Mouse (Mus musculus): ENCODE results near the gene Trabd2b. TPM values are rescaled to one million over a fixed set of nuclear protein-coding genes. Genes with fewer than 3 reads are reported as not detected.

Gene Trabd2b
- total RNA-seq, 2 experiments from 2014 or later, result 4.1 to 4.9 TPM

DNA sequence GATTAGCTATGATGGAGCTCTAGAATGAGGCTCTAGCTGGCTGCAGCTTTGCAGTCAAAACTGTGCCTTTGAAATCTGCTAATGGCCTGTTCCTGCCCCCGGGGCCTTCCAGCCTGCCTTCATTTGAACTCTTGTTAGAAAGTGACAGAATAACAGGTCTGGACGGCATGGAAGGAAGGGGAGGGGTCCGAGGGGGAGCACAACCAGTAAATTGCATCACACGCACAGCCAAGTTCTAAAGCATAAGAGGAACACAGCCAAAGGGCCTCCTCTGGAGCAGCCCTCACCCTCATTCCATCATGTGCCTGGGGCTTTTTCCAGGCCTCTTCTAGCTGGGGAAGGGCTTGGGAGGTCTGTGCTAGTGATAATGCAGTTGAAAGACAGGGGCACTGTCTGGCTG is 110.1 kb downstream of the Trabd2b start:
- intact Hi-C loops (cut with DNase I), result loop anchor here (10.0 kb wide), 1 partner anchor 118 kb away; no protein-coding TSS in a partner anchor
- no peak for DNase-seq (ENCODE audit: low spot score in 2 of 2)

DNA sequence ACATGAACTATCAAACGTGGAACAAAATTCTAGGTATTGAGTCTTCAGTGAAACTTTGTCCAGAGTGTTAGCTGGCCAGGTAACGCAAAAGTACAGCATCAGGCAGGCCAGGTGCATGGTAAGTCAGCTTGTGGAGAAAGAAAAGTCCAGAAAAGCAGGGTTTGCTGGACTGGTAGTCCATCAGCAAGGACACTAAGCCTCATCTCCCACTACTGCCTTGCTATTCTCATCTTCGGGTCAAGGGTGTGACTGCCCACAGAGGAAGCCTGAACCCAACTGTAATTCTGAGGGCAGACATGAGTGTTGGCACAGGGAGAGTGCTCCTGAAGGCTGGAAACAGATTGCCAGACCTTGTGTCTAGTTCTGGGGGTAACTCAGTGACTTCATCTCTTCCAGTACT is 111.5 kb downstream of the Trabd2b start:
- intact Hi-C loops (cut with DNase I), result loop anchor here (10.0 kb wide), 1 partner anchor 117 kb away; no protein-coding TSS in a partner anchor

DNA sequence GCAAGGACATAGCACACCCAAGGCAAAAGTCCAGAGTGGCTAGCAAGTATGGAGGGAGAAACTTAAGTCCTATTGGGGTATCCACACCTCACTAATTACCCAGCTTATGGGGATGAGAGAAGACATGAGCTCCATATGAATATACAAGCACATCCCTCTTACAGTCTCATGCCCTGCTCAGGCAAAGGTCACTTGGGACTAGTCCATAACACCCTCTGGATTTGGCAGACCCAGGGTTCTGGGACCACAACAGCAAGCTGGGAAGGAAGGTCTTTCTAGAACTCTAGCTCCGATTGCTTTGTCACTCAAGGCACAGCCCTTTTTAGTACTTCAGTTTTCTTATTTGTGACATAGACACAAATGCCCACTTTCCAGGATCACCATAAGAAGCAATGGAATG is 112.0 kb downstream of the Trabd2b start:
- no peak for DNase-seq (ENCODE audit: low spot score in 2 of 2)
- intact Hi-C loops (cut with DNase I), result loop anchor here (10.0 kb wide), 1 partner anchor 116 kb away; no protein-coding TSS in a partner anchor

More for the DNA sequence above, 111.5 kb downstream of the Trabd2b start:
- DNase-seq (ENCODE audit: low spot score in 2 of 2), result no peak

DNA sequence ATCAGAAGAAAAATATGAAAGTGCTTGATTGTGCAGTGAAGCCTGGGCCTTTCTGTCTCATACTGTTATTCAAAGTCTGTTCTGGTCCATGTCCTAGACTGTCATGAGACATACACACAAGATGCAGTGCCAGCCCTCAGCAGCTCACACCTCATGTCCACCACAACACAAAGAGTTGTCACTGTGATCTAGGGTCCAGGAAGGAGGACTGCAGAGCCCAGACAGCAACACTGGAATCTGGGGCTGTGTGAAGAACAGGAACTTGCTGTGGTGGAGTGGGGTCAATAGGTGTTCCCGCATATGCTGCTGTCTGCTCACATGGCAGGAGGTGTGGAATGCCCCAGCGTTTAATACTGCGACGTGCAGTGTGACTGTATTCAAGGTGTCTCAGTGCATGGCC is 112.8 kb downstream of the Trabd2b start:
- no peak for DNase-seq (ENCODE audit: low spot score in 2 of 2)
- intact Hi-C loops (cut with DNase I), result loop anchor here (10.0 kb wide), 1 partner anchor 115 kb away; no protein-coding TSS in a partner anchor

DNA sequence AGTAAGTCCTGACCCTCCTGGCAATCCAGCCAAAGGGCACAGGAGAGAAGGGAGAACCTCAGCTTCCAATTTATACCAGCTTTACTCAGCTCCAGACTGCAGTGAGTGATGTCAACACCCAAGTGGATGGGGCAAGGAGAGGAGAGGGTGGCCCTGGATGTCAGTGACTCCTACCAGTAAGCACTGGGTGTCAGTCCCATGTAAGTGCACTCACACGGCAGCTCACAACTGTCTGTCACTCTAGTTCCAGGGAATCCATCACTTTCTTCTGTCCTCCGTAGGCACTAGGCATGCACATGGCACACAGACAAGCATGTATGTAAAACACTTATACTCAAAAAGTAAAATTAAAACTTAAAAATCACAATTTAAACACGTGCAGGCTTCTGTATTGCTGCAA is 113.4 kb downstream of the Trabd2b start:
- DNase-seq (ENCODE audit: low spot score in 2 of 2), result no peak

DNA sequence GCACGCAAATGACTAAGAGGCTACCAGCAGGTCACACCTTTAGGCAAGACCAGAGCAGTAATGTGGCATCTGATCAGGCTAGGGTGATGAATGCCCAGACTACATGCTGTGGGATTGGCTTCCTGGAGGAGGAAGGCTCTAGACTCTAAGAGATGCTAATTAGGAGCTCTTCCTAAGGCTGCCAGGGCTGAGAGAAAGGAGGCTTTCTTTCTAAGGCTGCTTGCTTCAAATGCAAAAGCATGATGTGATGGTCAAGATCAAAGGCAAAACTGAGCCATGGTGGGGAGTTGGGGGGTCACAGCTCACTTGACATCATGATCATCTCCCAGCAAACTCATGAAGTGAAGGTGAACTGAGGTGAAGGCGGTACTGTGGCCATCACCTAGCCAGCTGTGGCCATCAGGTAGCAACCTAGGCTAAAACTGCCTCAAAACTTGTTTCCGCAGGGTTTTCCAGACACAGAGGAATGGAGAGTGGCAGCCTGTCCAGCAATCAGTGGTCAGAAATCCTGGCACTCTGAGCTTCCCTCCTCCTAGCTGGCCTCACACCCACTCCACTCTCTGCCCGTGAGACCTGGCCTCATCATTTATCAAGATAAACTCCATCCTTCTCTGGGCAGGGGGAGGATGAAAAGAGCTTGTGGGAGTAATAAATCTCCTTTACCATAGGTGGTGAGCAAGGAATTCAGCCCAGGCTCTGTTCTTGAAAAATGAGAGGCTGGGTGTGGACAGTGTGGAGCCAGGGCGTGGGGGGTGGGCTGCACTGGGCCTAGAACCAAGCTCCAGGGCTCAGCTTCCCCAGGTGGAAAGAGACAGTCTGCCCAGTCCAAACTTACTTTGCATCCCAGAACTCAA is 117.0 kb downstream of the Trabd2b start:
- no peak for DNase-seq (ENCODE audit: low spot score in 2 of 2)

More for the DNA sequence above, 113.4 kb downstream of the Trabd2b start:
- intact Hi-C loops (cut with DNase I), result loop anchor here (10.0 kb wide), 1 partner anchor 115 kb away; no protein-coding TSS in a partner anchor

DNA sequence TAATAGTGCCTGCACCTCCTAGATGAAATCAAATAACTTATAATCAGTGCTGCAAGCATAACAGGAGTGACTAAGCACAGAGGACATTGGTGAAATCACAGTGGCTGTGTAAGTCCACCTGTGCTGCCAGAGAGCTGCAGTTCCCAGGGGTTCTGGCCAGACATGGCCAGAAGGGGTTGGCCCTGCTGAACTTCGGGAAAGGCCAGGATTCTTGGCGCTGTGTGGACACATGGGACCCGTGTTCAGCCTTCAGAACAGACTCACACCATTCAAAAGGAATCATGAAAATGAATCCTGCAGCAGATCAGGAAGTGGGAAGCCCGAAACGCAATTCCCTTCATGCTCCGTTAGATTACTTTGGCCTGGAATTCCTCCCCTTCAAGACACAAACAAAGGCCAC is 125.1 kb downstream of the Trabd2b start:
- DNase-seq (ENCODE audit: low spot score in 2 of 2), result no peak
- intact Hi-C loops (cut with DNase I), result no loop called here

More for the DNA sequence above, 117.0 kb downstream of the Trabd2b start:
- intact Hi-C loops (cut with DNase I), result no loop called here

DNA sequence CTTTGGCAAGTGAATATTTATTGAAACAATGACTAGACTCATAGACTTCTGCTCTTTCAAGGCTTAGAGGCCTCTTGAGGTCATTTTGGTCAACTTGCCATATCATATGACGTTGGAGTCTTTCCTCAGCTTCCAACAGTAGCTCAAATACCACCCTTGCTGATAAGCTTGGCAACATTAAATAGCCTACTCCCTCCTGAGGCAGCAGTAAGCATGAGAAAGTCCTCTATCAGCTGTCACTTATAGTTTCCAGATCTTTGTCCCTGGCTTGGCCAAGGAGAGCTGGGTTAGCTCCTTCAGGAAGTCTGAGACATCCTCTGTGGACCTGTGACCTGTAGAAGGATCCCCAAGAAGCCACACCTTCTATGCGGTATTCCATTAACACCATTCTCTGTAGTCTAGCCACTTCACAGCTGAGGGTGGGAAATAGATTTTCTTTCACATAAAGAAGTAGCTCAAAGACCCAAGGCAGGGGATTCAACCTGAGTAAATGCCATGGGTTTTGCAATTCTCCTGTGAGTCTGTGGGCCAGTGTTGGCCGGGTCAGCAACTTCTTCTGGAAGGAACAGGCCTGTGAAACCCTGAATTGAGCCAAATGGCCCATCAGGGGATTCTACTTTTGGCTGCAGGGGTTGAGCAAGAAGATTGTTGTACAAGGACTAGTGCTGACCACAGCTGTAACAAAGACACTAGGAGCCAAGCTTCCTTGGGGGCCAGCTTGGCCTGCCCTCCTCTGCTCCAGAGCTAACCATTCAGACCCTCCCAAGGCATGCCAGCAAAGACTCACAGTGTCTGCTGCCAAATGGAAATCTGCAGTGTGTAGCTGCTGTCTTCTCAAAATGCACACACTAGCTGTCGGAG is 127.6 kb downstream of the Trabd2b start:
- no peak for DNase-seq (ENCODE audit: low spot score in 2 of 2)
- intact Hi-C loops (cut with DNase I), result no loop called here

DNA sequence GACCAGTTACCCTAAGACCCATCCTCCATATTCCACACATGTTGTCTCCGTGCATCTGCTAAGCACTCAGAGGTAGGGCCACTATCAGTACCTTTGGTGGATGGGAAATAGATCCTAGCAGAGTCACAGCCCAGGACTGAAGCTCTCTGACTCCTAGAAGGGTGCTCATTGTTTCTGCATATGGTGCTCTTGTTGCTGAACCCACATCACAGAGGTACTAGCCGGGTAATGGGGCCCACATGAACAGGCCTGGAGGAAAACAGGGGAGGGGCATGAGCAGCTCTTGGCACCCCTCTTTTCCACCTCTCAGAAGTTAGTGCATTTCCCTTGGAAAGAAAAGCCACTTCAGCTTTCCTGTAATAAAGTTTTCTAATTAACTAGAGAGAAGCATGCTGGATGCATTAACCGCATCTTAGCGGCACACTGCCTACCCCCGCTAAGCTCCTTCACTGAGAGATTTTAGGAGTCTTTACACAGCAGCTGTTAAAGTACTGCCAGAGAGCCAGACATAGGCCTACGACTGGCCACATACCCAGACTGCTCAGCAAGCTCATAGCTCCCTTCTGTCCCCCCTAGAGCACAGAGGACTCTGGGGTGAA is 131.0 kb downstream of the Trabd2b start:
- intact Hi-C loops (cut with DNase I), result no loop called here
- no peak for DNase-seq (ENCODE audit: low spot score in 2 of 2)

DNA sequence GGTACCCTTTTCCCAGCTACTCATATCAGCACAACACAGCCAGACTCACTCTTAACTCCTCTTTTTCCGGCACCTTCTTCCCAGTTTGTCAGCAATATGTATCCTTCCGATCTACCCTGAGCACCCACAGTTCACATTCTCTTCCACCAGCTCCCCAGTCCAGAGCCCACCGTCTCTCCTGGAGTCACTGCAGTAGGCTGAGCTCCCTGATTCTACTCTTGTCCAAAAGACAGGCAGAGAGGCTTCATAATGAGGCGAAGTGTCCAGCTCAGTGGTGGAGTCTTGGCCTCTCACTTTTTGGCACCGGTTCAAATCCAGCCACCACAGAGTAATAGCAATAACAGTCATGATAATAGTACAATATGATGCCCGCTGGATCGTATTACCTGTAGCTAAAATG is 133.5 kb downstream of the Trabd2b start:
- intact Hi-C loops (cut with DNase I), result no loop called here
- DNase-seq (ENCODE audit: low spot score in 2 of 2), result no peak

DNA sequence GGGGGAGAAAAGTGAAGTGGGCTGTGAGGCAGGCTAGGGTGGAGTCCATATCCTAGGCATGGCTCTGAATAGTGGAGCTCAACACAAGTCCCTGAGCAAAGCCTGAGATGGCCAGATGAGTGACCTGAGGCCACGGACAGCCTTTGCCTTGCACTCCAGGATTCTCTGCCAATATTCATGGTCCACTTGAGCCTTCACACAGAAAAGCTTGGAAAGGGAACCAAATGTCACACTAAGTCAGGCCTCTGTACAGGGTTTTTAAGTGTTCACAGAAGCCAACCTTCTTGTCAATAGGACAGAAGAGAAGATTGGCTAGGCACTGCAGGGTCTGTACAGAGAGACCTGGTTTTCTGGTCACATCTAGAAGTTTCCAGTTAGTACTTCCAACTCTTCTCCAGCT is 134.7 kb downstream of the Trabd2b start:
- intact Hi-C loops (cut with DNase I), result no loop called here
- no peak for DNase-seq (ENCODE audit: low spot score in 2 of 2)

DNA sequence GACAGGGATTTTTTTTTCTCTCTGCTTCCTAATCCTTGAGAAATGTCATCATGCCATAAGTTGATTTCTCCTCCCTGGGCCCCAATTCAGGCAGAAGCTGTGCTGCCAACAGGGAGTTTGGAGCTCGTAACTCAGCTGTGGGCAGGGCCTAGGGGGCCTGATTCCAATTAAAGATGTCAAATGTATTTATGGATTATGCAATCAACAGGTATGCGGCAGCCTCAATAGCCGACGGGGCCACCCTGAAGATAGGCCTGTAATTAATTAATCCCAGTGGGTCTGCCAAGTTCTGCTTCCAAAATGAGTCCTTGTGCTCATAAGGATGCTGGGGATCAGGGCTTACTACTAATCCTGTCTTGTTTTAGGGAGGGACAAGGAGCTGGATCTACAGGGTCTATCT is 135.6 kb downstream of the Trabd2b start:
- no peak for DNase-seq (ENCODE audit: low spot score in 2 of 2)
- intact Hi-C loops (cut with DNase I), result no loop called here

DNA sequence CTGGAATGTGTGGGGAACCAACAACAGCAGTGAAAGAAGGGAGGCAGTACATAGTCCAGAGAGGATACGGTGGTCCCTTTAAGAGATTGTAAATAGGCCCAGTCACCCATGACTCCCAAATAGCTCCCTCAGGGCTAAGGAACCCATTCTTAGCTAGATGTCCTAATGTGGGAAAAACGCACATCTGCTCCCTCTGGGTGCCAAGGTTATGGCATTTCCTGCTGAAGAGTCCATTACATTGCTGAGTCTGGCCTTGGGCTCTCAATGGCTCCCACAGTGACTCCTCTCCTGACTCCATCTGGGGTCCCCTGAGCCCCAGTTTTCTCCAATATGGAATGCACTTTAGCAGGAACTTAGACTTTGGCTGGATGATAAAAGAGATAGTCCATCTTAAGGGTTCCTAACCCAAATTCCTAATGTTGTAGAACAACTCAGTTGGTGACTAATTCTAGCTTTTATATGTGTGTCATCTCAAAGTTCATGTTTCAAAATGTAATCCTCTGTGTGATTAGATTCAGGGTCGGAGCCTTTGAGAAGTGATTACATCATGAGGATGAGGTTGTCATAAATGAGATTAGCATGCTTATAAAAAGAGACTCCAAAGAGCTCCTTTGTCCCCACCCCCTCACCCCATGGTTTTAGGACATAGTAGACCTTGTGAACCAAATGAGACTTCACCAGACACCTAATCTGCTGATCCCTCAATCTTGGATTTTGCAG is 139.1 kb downstream of the Trabd2b start:
- DNase-seq (ENCODE audit: low spot score in 2 of 2), result no peak
- intact Hi-C loops (cut with DNase I), result no loop called here

DNA sequence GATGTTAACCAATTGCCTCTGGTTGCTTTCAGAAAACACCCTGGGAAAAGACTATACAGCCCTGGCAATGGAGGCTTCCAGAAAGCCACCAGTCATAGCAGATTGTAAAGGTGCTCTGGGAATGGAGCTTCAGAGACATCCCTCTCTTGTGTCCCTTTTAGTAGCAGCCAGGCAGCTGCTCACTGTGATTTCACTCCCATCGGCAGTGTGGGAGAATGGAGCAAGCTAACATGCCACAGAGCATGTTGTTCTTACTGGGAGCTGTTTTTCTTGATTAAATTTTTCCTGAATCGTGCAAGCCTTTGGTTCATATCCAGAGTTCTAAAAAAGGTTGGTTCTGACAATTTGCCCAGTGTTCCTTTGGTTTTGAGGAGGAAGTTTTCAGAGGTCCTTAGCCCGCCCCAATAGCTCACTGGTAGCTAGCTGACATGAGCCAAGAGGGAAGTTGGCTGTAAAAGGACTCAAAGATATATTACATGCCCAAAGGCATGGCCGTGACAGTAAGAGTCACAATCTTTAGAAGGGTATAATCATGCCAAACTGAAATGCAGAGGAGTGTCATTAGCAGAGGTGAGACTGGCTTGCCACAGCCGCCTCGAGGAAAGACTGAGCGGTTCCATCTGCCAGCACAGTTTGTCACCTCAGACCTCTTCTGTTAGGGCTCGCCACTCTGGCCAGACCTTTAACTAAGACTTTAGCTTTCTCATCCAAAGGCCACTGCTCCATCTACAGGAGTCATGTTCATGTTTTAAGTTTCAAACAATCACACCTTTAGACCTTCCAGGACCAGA is 141.3 kb downstream of the Trabd2b start:
- intact Hi-C loops (cut with DNase I), result no loop called here
- peak in 1 of 2 experiments; percentile 28 for DNase-seq (ENCODE audit: low spot score in 2 of 2)

DNA sequence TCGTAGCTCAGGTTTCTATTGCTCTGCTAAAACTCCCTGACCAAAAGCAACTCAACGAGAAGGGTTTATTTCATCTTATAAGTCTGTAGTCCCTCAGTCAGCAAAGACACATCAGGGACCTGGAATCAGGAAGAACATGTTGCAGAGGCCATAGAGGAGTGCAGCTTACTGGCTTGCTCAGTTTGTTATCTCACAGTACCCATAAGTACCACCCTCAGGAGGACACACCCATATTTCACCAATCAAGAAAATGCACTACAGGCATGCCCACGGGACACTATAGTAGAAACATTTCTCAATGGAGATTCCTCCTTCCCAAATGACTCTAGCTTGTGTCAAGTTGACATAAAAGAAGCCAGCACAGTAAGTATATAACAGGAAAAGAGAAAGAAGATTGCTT is 143.0 kb downstream of the Trabd2b start:
- intact Hi-C loops (cut with DNase I), result no loop called here
- no peak for DNase-seq (ENCODE audit: low spot score in 2 of 2)

DNA sequence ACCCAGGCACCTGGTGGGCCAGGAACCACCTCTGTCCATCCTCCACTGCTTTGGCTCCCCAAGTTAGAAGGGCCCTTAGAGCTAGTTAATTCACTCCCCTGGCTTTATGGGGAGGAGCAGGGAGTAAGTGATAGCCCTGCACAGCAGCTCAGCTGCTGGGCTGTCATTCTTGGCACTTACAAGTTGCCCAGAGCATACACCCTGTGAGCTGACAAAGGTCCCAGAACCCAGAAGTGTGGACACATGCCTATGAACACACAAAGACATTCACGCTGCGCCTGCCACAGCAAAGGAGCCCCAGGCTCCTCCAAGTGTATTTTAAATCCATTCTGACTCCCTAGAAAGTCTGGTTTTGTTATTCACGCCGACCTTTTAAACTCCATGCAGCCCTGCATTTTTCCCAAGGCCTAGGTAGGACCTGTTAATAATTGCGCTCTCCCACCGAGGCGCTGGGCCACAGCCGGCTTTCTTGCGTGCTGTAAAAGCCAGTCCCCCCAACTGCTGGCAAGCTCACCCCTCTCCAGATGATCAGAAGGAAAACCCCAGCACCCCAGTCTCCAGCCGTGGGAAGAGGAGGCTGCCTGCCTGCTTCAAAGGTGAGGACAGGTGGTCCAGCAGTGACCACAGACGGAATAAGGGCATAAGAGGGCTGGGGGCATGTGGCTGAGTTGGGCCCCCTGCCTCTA is 144.1 kb downstream of the Trabd2b start:
- DNase-seq (ENCODE audit: low spot score in 2 of 2), result no peak
- intact Hi-C loops (cut with DNase I), result no loop called here

DNA sequence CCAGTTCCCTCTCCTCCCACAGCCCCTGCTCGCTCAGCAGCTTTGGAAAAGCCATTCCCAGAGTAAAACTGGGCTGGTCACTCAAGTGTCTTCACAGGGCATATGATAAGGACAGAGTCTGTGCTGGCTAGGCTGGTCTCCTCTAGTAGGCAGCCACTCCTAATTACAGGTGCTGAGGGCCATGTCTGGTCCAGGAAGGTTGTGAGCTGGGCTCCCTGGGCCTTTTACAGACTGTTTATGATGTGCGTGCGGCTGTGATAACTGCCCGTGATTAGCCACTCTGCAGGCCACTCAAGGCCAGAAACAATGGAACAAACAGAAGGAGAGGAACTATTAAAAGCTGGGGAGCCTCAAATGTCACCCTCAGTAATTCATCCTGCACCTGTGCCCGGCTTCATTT is 150.4 kb downstream of the Trabd2b start:
- no peak for DNase-seq (ENCODE audit: low spot score in 2 of 2)
- intact Hi-C loops (cut with DNase I), result no loop called here

DNA sequence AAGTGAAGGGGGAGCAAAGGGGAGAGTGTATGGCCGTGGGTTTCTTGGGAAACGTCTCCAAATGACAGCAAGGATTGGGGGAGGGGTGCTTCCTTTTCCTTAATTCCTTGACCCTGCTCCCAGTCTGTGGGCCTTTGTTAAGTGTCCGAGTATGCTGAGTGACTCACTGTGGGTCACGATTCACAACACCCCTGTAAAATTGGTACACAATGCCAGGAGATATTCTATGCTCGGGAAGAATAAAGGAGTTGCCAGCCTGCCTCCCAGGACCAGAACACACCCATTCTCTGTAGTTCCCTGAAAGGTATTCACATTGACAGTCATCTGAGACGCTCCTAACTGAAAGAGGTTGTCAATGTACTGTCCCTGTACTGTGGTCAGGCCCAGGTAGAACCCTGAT is 151.2 kb downstream of the Trabd2b start:
- intact Hi-C loops (cut with DNase I), result no loop called here
- no peak for DNase-seq (ENCODE audit: low spot score in 2 of 2)

Measured in left cerebral cortex, postnatal 14 days (tissue).